ENCODE assay signal across 14 mouse cellular contexts in genomic region chr11:52536841-52537240, GRCm38 (mm10).
DNase-seq lines count a peak whose midpoint lies in the region; ATAC-seq and TF ChIP-seq lines count a peak whose summit lies in the region.
"Had no signal": no experiment of that assay in that cellular context is flagged by ENCODE, and none has a peak within 500 bp of the region (broad histone marks: within the 10 kb centered on the region; RNA-seq: fewer than 3 reads in every experiment).

No protein-coding gene starts in this region.

- peaks cover 3 to 22% of the 10 kb centered on the region in 2 experiments; a peak in 2 of 4 replicates for H3K4me1 ChIP-seq in CH12.LX (ENCODE audit: control insufficient read depth in 1 of 2, insufficient read depth in 2 of 2)
- H3K4me1 ChIP-seq in limb, embryonic 10.5 days = peaks cover 30% of the 10 kb centered on the region
- H3K4me1 ChIP-seq in neural tube, embryonic 15.5 days = peaks cover 21% of the 10 kb centered on the region
- H3K4me1 ChIP-seq: liver, embryonic 15.5 days had no signal

- H3K36me3 ChIP-seq in CH12.LX (replicated peaks in 1 of 2; ENCODE audit: control insufficient read depth in 1 of 2, insufficient read depth in 1 of 2, low read length in 1 of 2) = no peaks in the 10 kb centered on the region
- no peaks in the 10 kb centered on the region for H3K36me3 ChIP-seq in limb, embryonic 10.5 days
- no peaks in the 10 kb centered on the region for H3K36me3 ChIP-seq in neural tube, embryonic 15.5 days
- H3K36me3 ChIP-seq: liver, embryonic 15.5 days; midbrain, embryonic 15.5 days; neural tube, embryonic 13.5 days had no signal

- no peaks in the 10 kb centered on the region for H3K9me3 ChIP-seq in CH12.LX (replicated peaks; ENCODE audit: low read length)
- H3K9me3 ChIP-seq in limb, embryonic 10.5 days (replicated peaks) = no peaks in the 10 kb centered on the region
- no peaks in the 10 kb centered on the region for H3K9me3 ChIP-seq in neural tube, embryonic 15.5 days (replicated peaks)
- H3K9me3 ChIP-seq: liver, embryonic 15.5 days; midbrain, embryonic 15.5 days; neural tube, embryonic 13.5 days had no signal

- peak; percentile 15 for DNase-seq in CH12.LX (ENCODE audit: extremely low read depth)
- peak; percentile 90 for DNase-seq in brain, adult 2 months (ENCODE audit: low read depth, low spot score)
- DNase-seq in layer of hippocampus, postnatal 10 days (ENCODE audit: low spot score in 2 of 2) = peak; percentile 26 to 34
- DNase-seq in limb, embryonic 10.5 days (ENCODE audit: low spot score) = no peak
- DNase-seq in kidney, postnatal 36 days = no peak
- no peak for DNase-seq in kidney, adult 9 months
- DNase-seq: adrenal gland, postnatal 36 days; cerebellum, adult 11-12 months; gastrocnemius, postnatal 14 days; lung, postnatal 36 days had no signal

- TF ChIP-seq POLR2A in CH12.LX (IDR thresholded peaks at IDR 0.05; ENCODE audit: low read depth, low read length) = no peak

- in situ Hi-C loops in CH12.LX (cut with MboI; ENCODE audit: low pct_ligation_motif_present, low pct_unique_long_range_greater_than_20kb, low sequenced_read_pairs) = no loop called here

- H3K4me3 ChIP-seq in CH12.LX (replicated peaks in 1 of 3; ENCODE audit: low read depth in 2 of 3, low read length in 2 of 3, poor library complexity in 1 of 3) = no peak overlapping the region
- no peak overlapping the region for H3K4me3 ChIP-seq in limb, embryonic 10.5 days
- no peak overlapping the region for H3K4me3 ChIP-seq in neural tube, embryonic 15.5 days (replicated peaks)
- H3K4me3 ChIP-seq: liver, embryonic 15.5 days; midbrain, embryonic 15.5 days; neural tube, embryonic 13.5 days had no signal

- H3K79me2 ChIP-seq in CH12.LX (replicated peaks; ENCODE audit: control insufficient read depth, extremely low read depth, insufficient read depth, poor library complexity, severe bottlenecking) = no peaks in the 10 kb centered on the region

- peaks cover 1% of the 10 kb centered on the region for H3K27me3 ChIP-seq in CH12.LX (replicated peaks)
- no peaks in the 10 kb centered on the region; the same call in 1 of the 2 replicates for H3K27me3 ChIP-seq in limb, embryonic 10.5 days (ENCODE audit: low read depth, poor library complexity, severe bottlenecking)
- H3K27me3 ChIP-seq in neural tube, embryonic 15.5 days (replicated peaks) = peaks cover 24% of the 10 kb centered on the region
- H3K27me3 ChIP-seq: liver, embryonic 15.5 days; midbrain, embryonic 15.5 days had no signal

- WGBS in limb, embryonic 10.5 days = 61% methylated on average over 11 of the region's 11 CpGs
- 81% methylated on average over 11 of the region's 11 CpGs for WGBS in neural tube, embryonic 15.5 days

- H3K9ac ChIP-seq in CH12.LX (ENCODE audit: insufficient read depth, low read depth) = no peak overlapping the region
- H3K9ac ChIP-seq in neural tube, embryonic 15.5 days (replicated peaks) = no peak overlapping the region
- H3K9ac ChIP-seq: liver, embryonic 15.5 days; midbrain, embryonic 15.5 days; neural tube, embryonic 13.5 days had no signal

- TF ChIP-seq RAD21 in CH12.LX (IDR thresholded peaks at IDR 0.05; ENCODE audit: low read depth, low read length) = no peak

- no peak for ATAC-seq in neural tube, embryonic 15.5 days (ENCODE audit: low FRiP score)
- ATAC-seq: midbrain, embryonic 15.5 days had no signal

- dilution Hi-C loops in CH12.LX (cut with MboI; ENCODE audit: extremely low pct_ligation_motif_present, extremely low pct_unique_long_range_greater_than_20kb, low sequenced_read_pairs) = no loop called here

- H3K27ac ChIP-seq in CH12.LX (ENCODE audit: insufficient read depth, low read depth) = no peak overlapping the region
- peak overlapping the region; percentile 10; the same call in 1 of the 2 replicates for H3K27ac ChIP-seq in limb, embryonic 10.5 days
- H3K27ac ChIP-seq in neural tube, embryonic 15.5 days (replicated peaks) = no peak overlapping the region
- H3K27ac ChIP-seq: liver, embryonic 15.5 days; midbrain, embryonic 15.5 days; neural tube, embryonic 13.5 days had no signal

- TF ChIP-seq CTCF in CH12.LX (conservative IDR thresholded peaks at IDR 0.05 in 1 of 2, IDR thresholded peaks at IDR 0.05 in 1 of 2; ENCODE audit: low read depth in 2 of 2, low read length in 2 of 2) = no peak

- H3K4me2 ChIP-seq in CH12.LX (ENCODE audit: insufficient read depth, low read depth, poor library complexity, severe bottlenecking) = no peak overlapping the region
- H3K4me2 ChIP-seq in neural tube, embryonic 15.5 days = no peak overlapping the region
- H3K4me2 ChIP-seq: liver, embryonic 15.5 days; midbrain, embryonic 15.5 days; neural tube, embryonic 13.5 days had no signal

- no peak for TF ChIP-seq EP300 in CH12.LX (IDR thresholded peaks at IDR 0.05; ENCODE audit: low read length)

TF ChIP-seq in CH12.LX, 34 proteins besides CTCF, POLR2A, EP300 and RAD21:
- TF ChIP-seq HCFC1 (IDR thresholded peaks at IDR 0.05; ENCODE audit: low read depth, low read length) (no peak), JUN (IDR thresholded peaks at IDR 0.05; ENCODE audit: insufficient read depth, low read depth, low read length) (no peak), TCF12 (IDR thresholded peaks at IDR 0.05; ENCODE audit: low read depth, low read length) (no peak), BHLHE40 (IDR thresholded peaks at IDR 0.05; ENCODE audit: low read depth, low read length) (no peak), GABPA (IDR thresholded peaks at IDR 0.05; ENCODE audit: insufficient replicate concordance, low read depth, low read length) (no peak), E2F4 (IDR thresholded peaks at IDR 0.05; ENCODE audit: insufficient replicate concordance, low read depth, low read length) (no peak), ZKSCAN1 (IDR thresholded peaks at IDR 0.05; ENCODE audit: borderline replicate concordance, low read depth, low read length) (no peak), MAZ (IDR thresholded peaks at IDR 0.05; ENCODE audit: low read depth, low read length) (no peak)

Comparison
In these comparisons a context has a peak if more than half of its experiments do, and no peak if none do; other contexts are left out.
1. DNase-seq: peak in CH12.LX (single experiment), brain, adult 2 months (single experiment) and layer of hippocampus, postnatal 10 days (2 of 2); none in limb, embryonic 10.5 days (single experiment), kidney, postnatal 36 days (0 of 2) and kidney, adult 9 months (single experiment).